Mouse (Mus musculus): ENCODE data around the gene Whrn.

The Whrn gene

GRCm38 (mm10) chr4:63495915-63496278 lies at the start of gene Whrn:
Gene Whrn, minus strand, starts transcription at chr4:63495991.
- peak; percentile 82 for DNase-seq (ENCODE audit: low spot score)

GRCm38 (mm10) chr4:63545231-63545958 lies 49.6 kb upstream of the Whrn start:
- no peak for DNase-seq (ENCODE audit: low spot score)

DNA sequence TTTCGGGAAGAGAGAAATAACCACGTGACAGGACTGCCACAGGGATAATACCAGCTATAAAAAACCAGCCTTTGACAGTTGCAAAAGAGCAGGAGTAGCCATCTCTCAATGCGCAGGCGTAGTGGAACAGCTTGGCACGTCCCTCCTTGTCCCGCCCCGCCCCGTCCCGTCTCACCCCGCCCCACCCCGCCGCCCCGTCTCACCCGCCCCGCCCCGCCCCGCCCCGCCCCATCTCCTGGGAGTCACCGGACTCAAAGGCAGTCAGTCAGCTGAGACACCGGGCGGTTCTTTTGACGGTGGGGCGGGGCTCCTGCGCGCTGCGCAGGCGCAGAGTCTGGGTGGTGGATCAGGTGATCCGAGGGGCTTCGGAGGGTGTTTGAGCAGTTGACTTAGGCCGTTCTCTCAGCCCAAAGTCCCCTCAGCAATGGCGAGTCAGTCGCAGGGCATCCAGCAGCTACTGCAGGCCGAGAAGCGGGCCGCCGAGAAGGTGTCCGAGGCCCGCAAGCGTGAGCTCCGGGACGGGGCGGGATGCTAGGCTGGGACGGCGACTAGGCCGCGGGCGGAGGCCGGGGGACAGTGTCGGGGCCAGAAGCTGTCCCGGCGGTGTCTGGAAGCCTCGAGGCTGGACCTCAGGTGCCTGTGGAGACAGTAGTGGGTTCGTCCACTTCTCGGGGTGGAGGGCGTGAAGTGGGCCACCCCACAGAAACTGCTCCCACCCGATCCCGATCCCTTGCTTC lies 48.9 kb upstream of the Whrn start, which contains the start of gene Atp6v1g1:
Atp6v1g1 (plus strand) TSS at position 279 of the 737 bp plus-strand sequence.
- DNase-seq (ENCODE audit: low spot score), result peak; percentile 97

- DNase-seq (ENCODE audit: low spot score), result no peak
Observed at GRCm38 (mm10) chr4:63543746-63544493, 48.1 kb upstream of the Whrn start.

- DNase-seq (ENCODE audit: low spot score), result no peak
Observed at GRCm38 (mm10) chr4:63542209-63542608, 46.4 kb upstream of the Whrn start.

- DNase-seq (ENCODE audit: low spot score), result no peak
Observed at GRCm38 (mm10) chr4:63537602-63538001, 41.8 kb upstream of the Whrn start.

- DNase-seq (ENCODE audit: low spot score), result no peak
Observed at GRCm38 (mm10) chr4:63530409-63530808, 34.6 kb upstream of the Whrn start.

DNA sequence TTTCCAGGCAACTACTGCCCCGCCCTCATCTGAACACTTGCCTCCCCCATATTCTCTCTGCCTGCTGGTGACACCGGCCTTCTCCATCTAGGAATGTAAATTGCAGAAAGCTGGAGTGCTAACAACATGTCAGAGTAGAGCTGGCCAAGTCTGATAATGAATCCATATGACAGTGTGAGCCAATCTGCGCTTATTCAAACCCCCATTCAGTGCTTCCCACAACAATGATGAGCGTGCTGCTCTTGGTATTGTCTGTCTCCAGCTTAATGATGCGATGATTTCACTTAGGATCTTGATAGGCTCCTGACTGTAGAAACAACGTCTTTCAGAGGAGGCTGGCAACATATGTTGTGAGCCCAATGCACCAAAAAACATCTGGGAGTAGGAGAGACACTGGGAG lies 33.2 kb upstream of the Whrn start:
- no peak for DNase-seq (ENCODE audit: low spot score)

DNA sequence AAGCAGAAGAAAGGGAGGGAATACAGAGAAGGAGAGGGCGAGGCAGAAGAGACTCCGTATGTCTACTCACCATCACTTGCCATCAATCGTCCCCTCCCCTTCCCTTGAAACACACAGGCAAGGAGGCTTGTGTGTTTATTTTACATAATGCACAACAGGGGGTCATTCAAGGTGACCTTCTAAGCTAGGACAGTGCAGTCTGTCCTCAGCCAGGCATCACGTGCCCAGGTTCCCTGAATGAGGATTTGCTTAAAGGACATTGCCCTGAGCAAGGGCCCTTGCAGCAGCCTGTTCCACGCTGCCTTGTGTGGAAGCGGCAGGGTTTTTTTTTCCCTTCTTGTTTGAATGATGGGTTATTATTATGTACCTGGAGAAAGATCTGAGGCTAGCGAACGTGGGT lies 29.7 kb upstream of the Whrn start:
- DNase-seq (ENCODE audit: low spot score), result no peak

DNA sequence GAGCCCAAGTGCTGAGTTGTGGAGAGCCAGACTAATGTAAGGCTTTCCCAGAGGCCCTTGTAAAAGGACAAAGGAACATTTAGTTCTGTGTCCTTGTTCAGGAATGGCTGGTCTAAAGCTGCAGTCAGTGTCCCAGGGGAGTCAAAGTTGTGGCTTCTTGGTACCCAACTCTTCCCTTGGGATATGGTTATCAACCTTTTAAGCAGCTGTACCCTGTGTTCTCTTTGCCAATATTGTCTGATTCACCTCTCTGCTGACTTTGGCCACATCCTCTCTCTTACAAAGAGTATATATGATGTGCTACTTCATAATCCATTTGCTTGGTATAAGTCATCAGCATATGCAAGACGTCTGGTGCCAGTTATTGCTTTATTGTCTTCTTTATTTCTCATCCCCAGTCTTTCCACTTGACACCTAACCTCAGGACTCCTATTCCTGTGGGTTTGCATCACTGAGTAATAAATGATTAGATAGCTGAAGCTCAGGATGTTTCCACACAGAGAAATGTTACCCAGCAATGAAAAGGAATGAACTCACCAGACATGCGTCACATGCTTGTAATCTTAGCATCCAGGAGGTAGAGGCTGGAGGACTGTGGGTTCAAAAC lies 26.1 kb upstream of the Whrn start:
- DNase-seq (ENCODE audit: low spot score), result no peak

GRCm38 (mm10) chr4:63515021-63515420 lies 19.2 kb upstream of the Whrn start:
- no peak for DNase-seq (ENCODE audit: low spot score)

DNA sequence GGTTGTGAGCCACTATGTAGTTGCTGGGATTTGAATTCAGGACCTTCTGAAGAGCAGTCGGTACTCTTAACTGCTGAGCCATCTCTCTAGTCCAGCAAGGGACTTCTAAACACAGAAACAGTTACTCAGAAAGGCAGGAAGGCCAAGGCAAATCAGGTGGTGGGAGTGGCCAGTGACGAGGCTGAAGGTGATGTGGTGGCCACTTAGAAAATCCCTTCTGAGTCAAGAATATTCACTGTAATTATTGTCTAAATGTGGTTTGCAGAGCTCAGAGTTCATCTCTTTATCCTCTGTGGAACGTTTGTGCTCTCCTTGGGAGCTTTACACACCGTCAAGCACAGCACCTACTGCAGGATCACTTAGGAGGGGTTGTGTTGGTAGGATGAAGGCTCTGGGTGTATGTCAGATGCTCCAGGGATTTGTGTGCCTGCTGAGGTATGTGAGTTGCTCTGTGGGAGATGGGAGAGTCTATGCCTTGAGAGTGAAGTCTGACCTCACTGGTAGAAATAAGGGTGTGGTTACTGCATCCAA lies 18.7 kb upstream of the Whrn start:
- no peak for DNase-seq (ENCODE audit: low spot score)

- DNase-seq (ENCODE audit: low spot score), result no peak
Observed at GRCm38 (mm10) chr4:63512921-63513320, 17.1 kb upstream of the Whrn start.

GRCm38 (mm10) chr4:63508232-63508631 lies 12.4 kb upstream of the Whrn start:
- DNase-seq (ENCODE audit: low spot score), result peak; percentile 9

GRCm38 (mm10) chr4:63507478-63507877 lies 11.7 kb upstream of the Whrn start:
- no peak for DNase-seq (ENCODE audit: low spot score)

DNA sequence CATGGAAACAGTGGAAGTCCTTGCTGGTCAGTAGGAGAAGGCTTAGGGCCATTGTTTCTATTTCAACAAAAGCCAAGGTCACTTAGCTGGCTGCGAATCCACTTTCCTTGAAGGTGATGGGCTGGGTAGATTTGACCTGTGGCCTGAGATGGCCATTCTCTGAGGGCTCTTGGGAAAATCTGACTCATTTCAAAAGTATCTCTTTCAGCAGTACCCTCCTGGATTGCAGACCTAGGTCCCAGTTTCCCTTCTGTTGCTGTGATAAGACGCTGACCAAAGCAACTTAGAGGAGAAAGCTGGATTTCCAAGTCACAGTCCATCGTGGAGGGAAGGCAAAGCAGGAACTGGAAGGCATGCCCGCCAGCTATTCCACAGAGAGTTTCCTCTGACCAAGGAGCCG lies 8.2 kb upstream of the Whrn start:
- DNase-seq (ENCODE audit: low spot score), result no peak

- no peak for DNase-seq (ENCODE audit: low spot score)
Observed at GRCm38 (mm10) chr4:63501050-63501449, 5.3 kb upstream of the Whrn start.

- no peak for DNase-seq (ENCODE audit: low spot score)
Observed at GRCm38 (mm10) chr4:63498346-63498745, 2.6 kb upstream of the Whrn start.

DNA sequence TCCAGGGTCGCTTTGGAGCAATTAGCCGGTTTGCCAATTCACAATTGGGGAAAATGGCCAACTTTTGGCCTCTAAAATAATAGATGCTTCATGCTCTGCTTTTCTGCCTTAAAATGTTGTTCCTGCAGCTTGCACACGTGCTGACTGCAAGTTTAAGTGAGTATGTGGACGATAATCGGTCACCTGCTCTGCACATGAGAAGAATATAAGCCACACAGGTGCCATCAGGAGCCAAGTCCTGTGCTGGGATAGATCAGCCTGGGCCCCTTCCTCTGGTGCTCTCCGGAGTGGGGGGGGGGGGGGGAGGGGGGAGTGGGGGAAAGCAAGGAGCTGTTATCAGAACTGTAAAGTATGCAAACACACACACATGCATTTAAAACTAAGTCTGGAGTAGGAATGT lies 521 bp upstream of the Whrn start:
- DNase-seq (ENCODE audit: low spot score), result no peak

DNA sequence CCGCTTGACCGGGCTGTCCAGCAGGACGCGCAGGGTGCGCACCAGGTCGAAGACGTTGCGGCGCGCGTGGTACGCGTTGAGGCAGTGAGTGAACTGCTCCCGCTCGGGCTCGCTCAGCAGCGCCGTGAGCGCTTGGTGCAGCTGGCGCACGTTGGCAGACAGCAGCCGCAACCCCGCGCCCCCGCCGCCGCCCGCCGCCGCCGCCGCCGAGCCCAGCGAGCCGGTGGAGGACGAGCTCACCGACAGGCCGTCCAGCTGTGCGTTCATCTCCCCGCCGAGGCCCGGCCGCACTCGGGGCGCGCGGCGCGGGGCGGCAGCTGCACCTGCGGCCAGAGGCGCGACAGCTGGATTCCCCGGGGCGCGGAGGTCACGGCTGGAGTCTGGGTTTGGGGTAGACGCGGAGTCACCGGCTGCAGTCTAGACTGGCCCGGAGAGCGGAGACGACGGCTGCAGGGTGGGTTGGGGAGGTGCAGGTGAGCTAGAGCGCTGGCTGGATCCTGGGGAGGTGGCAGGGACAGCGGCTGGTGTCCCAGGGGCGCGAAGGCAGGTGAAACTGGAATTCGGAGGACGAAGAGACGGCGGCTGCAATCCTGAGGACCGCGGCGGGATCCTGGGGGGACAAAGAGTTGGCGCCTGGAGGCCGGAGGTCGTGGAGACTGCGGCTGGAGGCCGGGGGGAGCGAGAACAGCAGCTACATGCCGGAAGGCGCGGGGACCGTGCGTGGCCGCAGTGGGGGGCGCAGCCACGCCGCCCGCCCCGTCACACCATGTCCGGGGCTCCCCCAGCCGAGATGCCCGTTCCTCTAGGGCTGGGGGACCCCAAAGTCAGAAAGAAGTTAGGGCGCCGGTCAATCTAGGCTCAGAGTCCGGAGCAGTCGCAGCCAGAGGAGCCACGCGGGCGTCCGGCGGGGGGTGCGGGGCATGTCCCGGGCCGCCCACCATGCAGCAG lies 550 bp downstream of the Whrn start:
- DNase-seq (ENCODE audit: low spot score), result peak; percentile 34

- DNase-seq (ENCODE audit: low spot score), result no peak
Observed at GRCm38 (mm10) chr4:63494401-63494966, 1.3 kb downstream of the Whrn start.
